Mouse (Mus musculus): ENCODE results near the gene Sp3. TPM values are rescaled to one million over a fixed set of nuclear protein-coding genes. Genes with fewer than 3 reads are reported as not detected.
"Not testable (repeated sequence)": the region's sequence is repeated elsewhere in the genome, so short reads cannot be mapped to it uniquely, and the experiment has no call there.

The Sp3 gene
- 52.0 and 58.8 TPM in 2 replicates for polyA plus RNA-seq (2015; fragmentation: Nextera tagmentation; extraction: Ambion mirVana)

- WGBS, result under 1% methylated on average over 63 of the region's 64 CpGs
- H3K27ac ChIP-seq (replicated peaks), result peak within 1 kb of the TSS; percentile 100
- peak within 1 kb of the TSS; percentile 97 for H3K4me3 ChIP-seq (replicated peaks)
- ATAC-seq (ENCODE audit: insufficient number of reproducible peaks, low FRiP score, low TSS enrichment, low read depth), result peak; percentile 90
- no peaks in the 10 kb centered on the region for H3K9me3 ChIP-seq (replicated peaks)
- H3K9ac ChIP-seq, result peak within 1 kb of the TSS; percentile 100
- no peaks in the 10 kb centered on the region for H3K36me3 ChIP-seq
- H3K4me2 ChIP-seq (replicated peaks), result peak within 1 kb of the TSS; percentile 61
- H3K27me3 ChIP-seq, result no peaks in the 10 kb centered on the region
- peaks cover 11% of the 10 kb centered on the region for H3K4me1 ChIP-seq
Measured at GRCm38 (mm10) chr2:72980337-72981074, at the start of gene Sp3. TSS of gene Sp3 (minus strand) at chr2:72980446.

GRCm38 (mm10) chr2:73029846-73030245 lies 49.6 kb upstream of the Sp3 start:
- H3K36me3 ChIP-seq, result no peaks in the 10 kb centered on the region
- H3K4me2 ChIP-seq (replicated peaks), result no peak overlapping the region
- no peak overlapping the region for H3K27ac ChIP-seq (replicated peaks)
- H3K4me1 ChIP-seq, result no peaks in the 10 kb centered on the region
- H3K9ac ChIP-seq, result no peak overlapping the region
- 86% methylated on average over 3 of the region's 3 CpGs for WGBS
- no peaks in the 10 kb centered on the region for H3K27me3 ChIP-seq
- no peak for ATAC-seq (ENCODE audit: insufficient number of reproducible peaks, low FRiP score, low TSS enrichment, low read depth)
- H3K9me3 ChIP-seq (replicated peaks), result no peaks in the 10 kb centered on the region
- no peak overlapping the region for H3K4me3 ChIP-seq (replicated peaks)

GRCm38 (mm10) chr2:73028019-73028418 lies 47.8 kb upstream of the Sp3 start:
- no peak overlapping the region for H3K4me2 ChIP-seq (replicated peaks)
- H3K4me1 ChIP-seq, result no peaks in the 10 kb centered on the region
- WGBS, result 71% methylated on average over 3 of the region's 3 CpGs
- H3K9me3 ChIP-seq (replicated peaks), result no peaks in the 10 kb centered on the region
- no peak overlapping the region for H3K9ac ChIP-seq
- ATAC-seq (ENCODE audit: insufficient number of reproducible peaks, low FRiP score, low TSS enrichment, low read depth), result no peak
- H3K4me3 ChIP-seq (replicated peaks), result no peak overlapping the region
- H3K36me3 ChIP-seq, result no peaks in the 10 kb centered on the region
- no peaks in the 10 kb centered on the region for H3K27me3 ChIP-seq
- H3K27ac ChIP-seq (replicated peaks), result no peak overlapping the region

- Histone ChIP-seq H3K27me3 (no peaks in the 10 kb centered on the region), H3K9me3 (replicated peaks) (no peaks in the 10 kb centered on the region), H3K4me1 (no peaks in the 10 kb centered on the region), H3K36me3 (no peaks in the 10 kb centered on the region), H3K4me3 (replicated peaks) (no peak overlapping the region), H3K4me2 (replicated peaks) (no peak overlapping the region), H3K9ac (no peak overlapping the region), H3K27ac (replicated peaks) (no peak overlapping the region)
- ATAC-seq (ENCODE audit: insufficient number of reproducible peaks, low FRiP score, low TSS enrichment, low read depth), result no peak
- WGBS, result 19% methylated on average over 3 of the region's 3 CpGs
Measured at GRCm38 (mm10) chr2:73027126-73027525, 46.9 kb upstream of the Sp3 start.

- H3K4me1 ChIP-seq, result no peaks in the 10 kb centered on the region
- no peaks in the 10 kb centered on the region for H3K27me3 ChIP-seq
- H3K27ac ChIP-seq (replicated peaks), result no peak overlapping the region
- no peaks in the 10 kb centered on the region for H3K36me3 ChIP-seq
- H3K9ac ChIP-seq, result no peak overlapping the region
- H3K4me3 ChIP-seq (replicated peaks), result no peak overlapping the region
- 38% methylated on average over 6 of the region's 6 CpGs for WGBS
- no peak overlapping the region for H3K4me2 ChIP-seq (replicated peaks)
- no peaks in the 10 kb centered on the region for H3K9me3 ChIP-seq (replicated peaks)
- ATAC-seq (ENCODE audit: insufficient number of reproducible peaks, low FRiP score, low TSS enrichment, low read depth), result peak; percentile 47; the same call in 1 of the 2 replicates
Measured at GRCm38 (mm10) chr2:73023803-73024202, 43.6 kb upstream of the Sp3 start.

- 71% methylated on average over 6 of the region's 6 CpGs for WGBS
- ATAC-seq (ENCODE audit: insufficient number of reproducible peaks, low FRiP score, low TSS enrichment, low read depth), result no peak
Measured at GRCm38 (mm10) chr2:73021046-73021445, 40.8 kb upstream of the Sp3 start.

GRCm38 (mm10) chr2:73019371-73020146 lies 39.3 kb upstream of the Sp3 start:
- 66% methylated on average over 9 of the region's 9 CpGs for WGBS
- H3K9me3 ChIP-seq (replicated peaks), result no peaks in the 10 kb centered on the region
- ATAC-seq (ENCODE audit: insufficient number of reproducible peaks, low FRiP score, low TSS enrichment, low read depth), result no peak
- H3K4me1 ChIP-seq, result no peaks in the 10 kb centered on the region
- H3K4me2 ChIP-seq (replicated peaks), result no peak overlapping the region
- H3K27me3 ChIP-seq, result no peaks in the 10 kb centered on the region
- H3K27ac ChIP-seq (replicated peaks), result no peak overlapping the region
- no peak overlapping the region for H3K4me3 ChIP-seq (replicated peaks)
- no peaks in the 10 kb centered on the region for H3K36me3 ChIP-seq
- H3K9ac ChIP-seq, result no peak overlapping the region

More at GRCm38 (mm10) chr2:73021046-73021445, 40.8 kb upstream of the Sp3 start:
- no peak overlapping the region for H3K4me2 ChIP-seq (replicated peaks)
- no peak overlapping the region for H3K27ac ChIP-seq (replicated peaks)
- no peak overlapping the region for H3K9ac ChIP-seq
- H3K4me1 ChIP-seq, result no peaks in the 10 kb centered on the region
- no peak overlapping the region for H3K4me3 ChIP-seq (replicated peaks)
- no peaks in the 10 kb centered on the region for H3K27me3 ChIP-seq
- no peaks in the 10 kb centered on the region for H3K36me3 ChIP-seq
- no peaks in the 10 kb centered on the region for H3K9me3 ChIP-seq (replicated peaks)

- H3K4me2 ChIP-seq (replicated peaks); H3K27ac ChIP-seq (replicated peaks); ATAC-seq (ENCODE audit: insufficient number of reproducible peaks, low FRiP score, low TSS enrichment, low read depth); H3K9ac ChIP-seq; H3K4me1 ChIP-seq; H3K9me3 ChIP-seq (replicated peaks); H3K36me3 ChIP-seq; H3K27me3 ChIP-seq; H3K4me3 ChIP-seq (replicated peaks): not testable (repeated sequence)
- 82% methylated on average over 9 of the region's 9 CpGs for WGBS
Measured at GRCm38 (mm10) chr2:73014063-73014462, 33.8 kb upstream of the Sp3 start.

- no peaks in the 10 kb centered on the region for H3K4me1 ChIP-seq
- H3K9ac ChIP-seq, result no peak overlapping the region
- 72% methylated on average over 20 of the region's 20 CpGs for WGBS
- no peak overlapping the region for H3K27ac ChIP-seq (replicated peaks)
- no peaks in the 10 kb centered on the region for H3K36me3 ChIP-seq
- no peak overlapping the region for H3K4me2 ChIP-seq (replicated peaks)
- ATAC-seq (ENCODE audit: insufficient number of reproducible peaks, low FRiP score, low TSS enrichment, low read depth), result no peak
- no peak overlapping the region for H3K4me3 ChIP-seq (replicated peaks)
- H3K9me3 ChIP-seq (replicated peaks), result peaks cover 5% of the 10 kb centered on the region; the same call in 1 of the 2 replicates
- no peaks in the 10 kb centered on the region for H3K27me3 ChIP-seq
Measured at GRCm38 (mm10) chr2:73012636-73013035, 32.4 kb upstream of the Sp3 start.

GRCm38 (mm10) chr2:73007472-73007871 lies 27.2 kb upstream of the Sp3 start:
- ATAC-seq (ENCODE audit: insufficient number of reproducible peaks, low FRiP score, low TSS enrichment, low read depth), result no peak
- H3K9me3 ChIP-seq (replicated peaks), result peaks cover 5% of the 10 kb centered on the region; the same call in 1 of the 2 replicates
- H3K36me3 ChIP-seq, result no peaks in the 10 kb centered on the region
- no peak overlapping the region for H3K27ac ChIP-seq (replicated peaks)
- peaks cover 31% of the 10 kb centered on the region for H3K4me1 ChIP-seq
- no peak overlapping the region for H3K4me2 ChIP-seq (replicated peaks)
- WGBS, result 81% methylated on average over 9 of the region's 9 CpGs
- H3K4me3 ChIP-seq (replicated peaks), result no peak overlapping the region
- H3K9ac ChIP-seq, result no peak overlapping the region
- H3K27me3 ChIP-seq, result no peaks in the 10 kb centered on the region

- H3K9me3 ChIP-seq (replicated peaks), result peaks cover 2% of the 10 kb centered on the region; the same call in 1 of the 2 replicates
- H3K36me3 ChIP-seq, result no peaks in the 10 kb centered on the region
- no peak overlapping the region for H3K4me3 ChIP-seq (replicated peaks)
- H3K4me1 ChIP-seq, result peaks cover 31% of the 10 kb centered on the region
- no peaks in the 10 kb centered on the region for H3K27me3 ChIP-seq
- peak overlapping the region; percentile 94 for H3K27ac ChIP-seq (replicated peaks)
- no peak for ATAC-seq (ENCODE audit: insufficient number of reproducible peaks, low FRiP score, low TSS enrichment, low read depth)
- H3K4me2 ChIP-seq (replicated peaks), result no peak overlapping the region
- WGBS, result 36% methylated on average over 3 of the region's 3 CpGs
- H3K9ac ChIP-seq, result no peak overlapping the region
Measured at GRCm38 (mm10) chr2:73005611-73006515, 25.6 kb upstream of the Sp3 start.
